Mouse (Mus musculus) gastrocnemius, adult 2 months (tissue): Measurements from ENCODE around the gene Gm10128. TPM values are rescaled to one million over a fixed set of nuclear protein-coding genes. Genes with fewer than 3 reads are reported as not detected.
"Not testable (repeated sequence)": the region's sequence is repeated elsewhere in the genome, so short reads cannot be mapped to it uniquely, and the experiment has no call there.

Source experiments
- DNase-seq: peaks from one replicate; pipeline ENCODE4 v3.0.0; 2022
- H3K27ac ChIP-seq: fragments of 200-600 bp; 2 replicates; pipeline ENCODE4 v1.8.1; 2022; ENCODE audit warnings: mild to moderate bottlenecking
- H3K4me3 ChIP-seq: fragments of 200-600 bp; 2 replicates; pipeline ENCODE4 v1.8.1; 2022; ENCODE audit warnings: mild to moderate bottlenecking, moderate library complexity
- CTCF ChIP-seq: fragments of 200-600 bp; IDR thresholded peaks from 2 replicates; pipeline ENCODE4 v1.8.1; 2022; ENCODE audit warnings: antibody characterized with exemption, mild to moderate bottlenecking, moderate library complexity
- intact Hi-C: fragments of 180-260 bp; cut with DNase I; formaldehyde crosslinking; loops from one replicate; pipeline ENCODE4 v1.15.1; 2025
- long read RNA-seq, 2 experiments: library from polyadenylated mRNA; stranded (forward); transcript quantifications; one replicate each; pipeline ENCODE4 v2.0.0; 2021
- total RNA-seq, 2 experiments: library from RNA; stranded (reverse); gene quantifications; 2 replicates each; pipeline ENCODE4 v1.2.3; 2021

Gene Gm10128
- total RNA-seq = not detected
- long read RNA-seq, experiment 1 = 0 reads
- long read RNA-seq, experiment 2 = 0 reads

DNA sequence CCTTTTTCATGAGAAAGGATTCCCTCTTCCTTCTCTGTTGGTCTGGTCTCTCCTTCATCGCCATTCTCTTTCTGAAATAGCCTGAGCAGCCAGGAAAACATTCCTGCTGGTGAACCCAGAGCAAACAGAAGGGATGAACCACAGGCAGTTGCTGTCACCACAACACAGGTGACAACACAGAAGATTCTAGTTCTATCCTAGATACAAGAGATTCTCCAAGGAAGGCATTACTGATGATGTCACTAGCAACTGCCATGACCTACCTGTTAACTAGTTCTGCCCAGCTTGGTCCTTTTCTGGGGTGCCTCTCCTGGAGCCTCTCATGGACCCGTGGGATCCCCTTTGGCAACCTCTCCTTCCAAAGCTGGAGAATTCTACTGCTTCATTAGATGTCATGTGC, at the start of gene Gm10128:
Gm10128 (minus strand) TSS at position 101 of the 400 bp plus-strand sequence.
- H3K27ac ChIP-seq, DNase-seq, intact Hi-C loops, H3K4me3 ChIP-seq: not testable (repeated sequence)

DNA sequence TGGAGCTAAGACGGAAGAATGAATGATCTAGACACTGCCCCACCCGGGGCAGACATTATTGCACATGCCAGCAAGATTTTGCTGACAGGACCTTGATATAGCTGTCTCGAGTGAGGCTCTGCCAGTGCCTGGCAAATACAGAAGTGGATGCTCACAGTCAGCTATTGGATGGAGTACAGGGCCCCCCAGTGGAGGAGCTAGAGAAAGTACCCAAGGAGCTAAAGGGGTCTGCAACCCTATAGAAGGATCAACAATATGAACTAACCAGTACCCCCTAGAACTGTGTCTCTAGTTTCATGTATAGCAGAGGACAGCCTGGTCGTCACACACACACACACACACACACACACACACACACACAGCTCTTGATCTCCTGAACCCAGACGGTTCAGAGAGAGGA, 37.4 kb upstream of the Gm10128 start:
- intact Hi-C loops, H3K27ac ChIP-seq, H3K4me3 ChIP-seq, DNase-seq: not testable (repeated sequence)
- TF ChIP-seq CTCF = peak; percentile 37; the same call in 1 of the 2 replicates

DNA sequence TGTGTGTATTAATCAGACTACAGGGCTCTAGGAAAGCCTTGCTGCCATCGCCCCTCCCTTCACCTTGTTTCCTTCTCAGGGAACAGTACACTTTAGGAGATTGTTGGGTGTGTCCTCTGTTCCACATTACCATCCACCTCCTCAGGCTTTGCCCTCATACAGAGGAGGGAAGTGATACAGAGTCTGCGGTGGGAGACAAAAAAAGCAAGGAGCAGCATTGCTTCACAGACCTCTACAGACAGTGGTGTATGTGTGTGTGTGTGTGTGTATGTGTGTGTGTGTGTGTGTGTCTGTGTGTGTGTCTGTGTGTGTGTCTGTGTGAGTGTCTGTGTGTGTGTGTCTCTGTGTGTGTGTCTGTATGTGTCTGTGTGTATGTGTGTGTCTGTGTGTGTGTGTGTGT, 18.7 kb upstream of the Gm10128 start:
- H3K27ac ChIP-seq, intact Hi-C loops, H3K4me3 ChIP-seq, DNase-seq: not testable (repeated sequence)

DNA sequence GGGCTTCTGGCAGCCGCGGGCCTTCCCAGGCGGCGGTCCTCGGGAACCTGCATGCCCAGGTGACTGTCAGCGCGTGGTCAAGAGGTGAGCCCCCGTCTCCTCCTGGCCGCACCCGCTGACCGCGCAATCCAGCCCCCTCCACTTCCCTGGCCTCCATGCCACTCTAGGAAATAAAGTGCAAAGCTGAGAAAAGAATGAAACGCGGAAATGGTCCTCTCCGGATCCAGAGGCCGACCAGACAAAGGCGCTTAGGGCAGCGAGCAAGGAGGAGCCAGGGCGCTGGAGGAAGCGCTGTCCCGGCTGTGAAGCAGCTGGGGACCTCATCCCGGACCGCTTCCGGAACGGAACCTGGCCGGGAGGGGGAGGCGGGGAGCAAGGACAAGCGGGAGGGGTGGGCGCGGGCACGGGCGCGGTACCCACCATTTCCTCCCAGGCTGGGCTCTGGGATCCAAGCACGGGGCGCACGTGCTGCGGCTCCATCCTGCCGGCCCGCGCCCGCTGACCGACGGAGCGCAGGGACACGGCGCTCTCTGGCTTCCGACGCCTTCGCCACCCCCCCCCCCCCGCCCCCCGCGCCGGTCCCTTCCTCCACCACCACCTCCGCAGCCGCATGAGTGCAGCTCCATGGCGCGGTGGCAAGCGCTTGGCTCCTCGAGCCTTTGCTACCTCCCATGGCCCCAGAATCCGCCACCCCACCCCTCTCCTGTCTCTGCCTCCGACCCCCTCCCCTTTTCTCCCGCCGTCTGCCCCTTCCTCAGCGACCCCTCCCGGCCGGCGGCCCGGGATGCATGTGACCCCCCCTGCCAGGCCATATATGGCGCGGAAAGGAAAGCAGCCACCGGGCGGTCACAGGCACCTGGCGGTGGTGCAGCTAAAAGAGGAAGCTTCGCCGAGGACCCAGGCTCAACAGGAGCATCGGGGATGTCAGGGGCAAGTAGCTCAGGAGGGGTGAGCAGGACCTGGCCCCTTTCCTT, 14.6 kb upstream of the Gm10128 start:
- peak overlapping the region; percentile 57 for H3K4me3 ChIP-seq
- DNase-seq, H3K27ac ChIP-seq, intact Hi-C loops: not testable (repeated sequence)

DNA sequence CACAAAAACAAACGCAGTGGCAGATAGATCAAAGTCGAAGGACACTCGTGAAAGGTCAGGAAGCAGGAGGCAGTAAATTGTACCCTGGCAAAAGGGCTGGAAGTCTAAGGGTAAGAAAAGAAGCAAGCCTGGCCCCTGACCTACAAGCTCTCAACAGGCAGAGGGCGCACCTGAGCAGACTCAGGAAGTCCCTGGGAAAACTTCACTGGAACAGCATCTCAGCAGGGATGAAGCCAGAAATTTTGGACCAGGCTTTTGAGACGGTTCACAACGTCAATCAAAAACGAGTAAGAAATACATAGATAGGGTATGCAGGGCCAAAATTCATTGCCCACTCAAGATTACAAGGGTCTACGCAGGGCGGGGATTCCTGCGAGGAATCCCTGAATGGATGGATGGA, 13.7 kb upstream of the Gm10128 start:
- H3K27ac ChIP-seq, intact Hi-C loops, H3K4me3 ChIP-seq, DNase-seq: not testable (repeated sequence)
- peak; percentile 33; the same call in 1 of the 2 replicates for TF ChIP-seq CTCF

DNA sequence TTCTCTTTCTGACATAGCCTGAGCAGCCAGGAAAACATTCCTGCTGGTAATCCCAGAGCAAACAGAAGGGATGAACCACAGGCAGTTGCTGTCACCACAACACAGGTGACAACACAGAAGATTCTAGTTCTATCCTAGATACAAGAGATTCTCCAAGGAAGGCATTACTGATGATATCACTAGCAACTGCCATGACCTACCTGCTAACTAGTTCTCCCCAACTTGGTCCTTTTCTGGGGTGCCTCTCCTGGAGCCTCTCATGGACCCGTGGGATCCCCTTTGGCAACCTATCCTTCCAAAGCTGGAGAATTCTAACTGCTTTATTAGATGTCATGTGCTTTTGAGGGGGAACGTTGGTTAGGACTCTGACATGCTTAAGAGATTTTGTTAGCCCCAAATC, 48.3 kb downstream of the Gm10128 start, which contains the start of gene Gm10338:
Gm10338 (minus strand) TSS at position 101 of the 400 bp plus-strand sequence.
- H3K4me3 ChIP-seq, DNase-seq, intact Hi-C loops, H3K27ac ChIP-seq: not testable (repeated sequence)

Other genes starting within 250 kb of the Gm10128 start
- not detected for gene Gm3755, start 193.1 kb downstream of the Gm10128 start, total RNA-seq
- not detected for gene Gm3752, start 160.2 kb downstream of the Gm10128 start, total RNA-seq
- under 1 TPM; 0.56 to 0.75 TPM for gene Gm3558, start 75.4 kb downstream of the Gm10128 start, total RNA-seq
- not detected for gene Gm10338, start 48.4 kb downstream of the Gm10128 start, total RNA-seq
- not detected for gene Gm26661, start 147.6 kb upstream of the Gm10128 start, total RNA-seq
- gene Flnb, start 174.0 kb upstream of the Gm10128 start, total RNA-seq = 10 to 100 TPM in 1 of 2 experiments, 1 to 10 TPM in 1; 6.0 to 11.0 TPM